Mouse (Mus musculus) heart, embryonic 12.5 days (tissue): ENCODE data around the gene Amph. TPM values are rescaled to one million over a fixed set of nuclear protein-coding genes. Genes with fewer than 3 reads are reported as not detected.
"Not testable (repeated sequence)": the region's sequence is repeated elsewhere in the genome, so short reads cannot be mapped to it uniquely, and the experiment has no call there.

Source experiments
- ATAC-seq: fragments of 200-750 bp; cut with Nextera tagmentation; 2 replicates; pipeline ENCODE4 v1.8.0; 2017; ENCODE audit warnings: moderate TSS enrichment, moderate library complexity; ENCODE audit not compliant: insufficient number of reproducible peaks, low FRiP score
- H3K27ac ChIP-seq: fragments of 300-500 bp; sonication (generic); 2 replicates; pipeline ENCODE4 v1.5.1; 2016; ENCODE audit warnings: mild to moderate bottlenecking, moderate library complexity; ENCODE audit not compliant: poor library complexity, severe bottlenecking
- H3K27me3 ChIP-seq: fragments of 300-500 bp; sonication (generic); replicated peaks from 2 replicates; pipeline ENCODE4 v1.6.1; 2016; ENCODE audit warnings: mild to moderate bottlenecking, moderate library complexity
- H3K36me3 ChIP-seq: fragments of 300-500 bp; sonication (generic); 2 replicates; pipeline ENCODE4 v1.6.1; 2016; ENCODE audit warnings: mild to moderate bottlenecking, moderate library complexity
- H3K4me1 ChIP-seq: fragments of 300-500 bp; sonication (generic); replicated peaks from 2 replicates; pipeline ENCODE4 v1.6.1; 2016; ENCODE audit warnings: mild to moderate bottlenecking
- H3K4me2 ChIP-seq: fragments of 300-500 bp; sonication (generic); 2 replicates; pipeline ENCODE4 v1.6.1; 2016; ENCODE audit warnings: mild to moderate bottlenecking, moderate library complexity
- H3K4me3 ChIP-seq: fragments of 300-500 bp; sonication (generic); 2 replicates; pipeline ENCODE4 v1.5.1; 2016; ENCODE audit warnings: mild to moderate bottlenecking
- H3K9ac ChIP-seq: fragments of 300-500 bp; sonication (generic); 2 replicates; pipeline ENCODE4 v1.6.1; 2016; ENCODE audit warnings: mild to moderate bottlenecking, moderate library complexity
- H3K9me3 ChIP-seq: fragments of 300-500 bp; sonication (generic); replicated peaks from 2 replicates; pipeline ENCODE4 v1.6.1; 2016; ENCODE audit warnings: mild to moderate bottlenecking, moderate library complexity
- WGBS: fragments of 180-500 bp; shearing (Covaris S2); methylation state at CpG from one replicate; pipeline ENCODE4 v1.1.7; 2016; 5-methylcytosine and 5-hydroxymethylcytosine counted together
- polyA plus RNA-seq: library from polyadenylated mRNA; unstranded; fragments of >200 nt; fragmentation: Nextera tagmentation; extraction: Ambion mirVana; gene quantifications from 2 replicates; pipeline ENCODE4 v1.2.1, GENCODE M21; 2016

Gene Amph
- polyA plus RNA-seq, 1 experiment from 2014 or later = 1.6 TPM

- no peaks in the 10 kb centered on the region for H3K4me1 ChIP-seq
- ATAC-seq = no peak
- H3K4me3 ChIP-seq = no peak overlapping the region
- H3K9me3 ChIP-seq = no peaks in the 10 kb centered on the region
- WGBS = 35% methylated on average over 5 of the region's 5 CpGs
- H3K27ac ChIP-seq = no peak overlapping the region
- H3K36me3 ChIP-seq = no peaks in the 10 kb centered on the region
- H3K4me2 ChIP-seq = no peak overlapping the region
- H3K9ac ChIP-seq = no peak overlapping the region
- H3K27me3 ChIP-seq = no peaks in the 10 kb centered on the region
Observed at GRCm38 (mm10) chr13:19106418-19106817, 158.4 kb downstream of the Amph start.

DNA sequence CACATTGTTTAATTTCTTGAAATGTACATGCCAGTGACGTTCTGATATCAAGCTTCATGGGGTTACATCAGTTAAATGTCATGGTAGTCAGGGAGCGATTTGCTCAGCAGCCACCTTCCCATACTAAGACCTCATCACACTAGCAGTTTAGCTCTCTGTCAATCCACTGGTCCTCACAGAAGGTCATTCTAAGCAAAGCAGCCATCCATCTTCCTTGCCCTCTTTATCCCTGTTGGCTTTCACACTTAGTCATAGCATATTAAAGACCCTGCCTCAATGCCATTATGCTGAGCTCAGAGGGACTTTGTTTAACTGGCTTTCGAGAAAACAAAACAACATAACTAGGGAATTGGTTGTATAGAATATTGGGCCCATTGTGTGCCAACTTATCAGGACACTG, 161.3 kb downstream of the Amph start:
- Histone ChIP-seq H3K9me3 (no peaks in the 10 kb centered on the region), H3K4me3 (no peak overlapping the region), H3K4me1 (no peaks in the 10 kb centered on the region), H3K9ac (no peak overlapping the region), H3K36me3 (no peaks in the 10 kb centered on the region), H3K27ac (no peak overlapping the region), H3K4me2 (no peak overlapping the region), H3K27me3 (no peaks in the 10 kb centered on the region)
- no peak for ATAC-seq
- WGBS = 61% methylated on average over 3 of the region's 3 CpGs

DNA sequence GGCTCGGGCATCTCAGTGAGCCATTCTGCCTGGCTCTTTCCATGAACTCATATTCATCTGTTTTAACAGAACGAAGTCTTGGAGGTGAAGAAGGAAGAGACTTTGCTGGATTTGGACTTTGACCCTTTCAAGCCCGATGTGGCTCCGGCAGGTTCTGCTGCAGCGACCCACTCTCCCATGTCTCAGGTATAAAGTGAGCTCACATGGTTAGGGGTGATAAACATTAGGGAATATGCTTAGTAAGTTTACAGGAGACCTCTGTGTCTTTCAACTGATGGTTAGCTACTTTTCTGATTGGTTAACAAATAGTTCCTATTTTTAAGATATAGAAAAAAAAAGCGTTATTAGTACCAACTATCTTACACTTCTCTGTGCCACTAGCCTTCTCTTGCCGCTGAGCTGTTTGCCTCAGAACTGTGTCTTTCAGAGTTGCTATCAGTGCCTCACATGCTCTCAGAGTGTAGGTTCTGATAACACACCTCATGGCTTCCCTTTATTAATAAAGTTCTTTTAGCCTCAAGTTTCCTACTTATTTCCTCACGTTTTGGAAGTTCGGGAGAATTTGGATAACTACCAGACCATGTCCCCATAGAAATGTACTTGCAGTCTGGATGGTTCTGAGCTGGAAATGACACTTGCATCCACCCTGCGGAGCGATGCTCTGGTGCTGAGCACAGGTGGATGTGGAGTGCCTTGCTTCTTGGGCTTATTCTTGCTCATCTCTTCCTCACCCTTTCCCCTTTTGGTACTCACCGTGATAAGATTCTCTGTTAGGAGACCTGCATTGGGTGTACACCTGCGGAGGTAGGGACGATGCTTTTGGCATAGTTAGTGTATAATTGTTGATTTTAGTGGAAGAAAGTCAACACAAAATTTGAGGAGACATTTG, 165.3 kb downstream of the Amph start:
- Histone ChIP-seq H3K36me3 (no peaks in the 10 kb centered on the region), H3K4me1 (no peaks in the 10 kb centered on the region), H3K9ac (no peak overlapping the region), H3K27ac (no peak overlapping the region), H3K4me2 (no peak overlapping the region), H3K27me3 (no peaks in the 10 kb centered on the region), H3K9me3 (no peaks in the 10 kb centered on the region), H3K4me3 (no peak overlapping the region)
- 79% methylated on average over 14 of the region's 14 CpGs for WGBS
- ATAC-seq = no peak

DNA sequence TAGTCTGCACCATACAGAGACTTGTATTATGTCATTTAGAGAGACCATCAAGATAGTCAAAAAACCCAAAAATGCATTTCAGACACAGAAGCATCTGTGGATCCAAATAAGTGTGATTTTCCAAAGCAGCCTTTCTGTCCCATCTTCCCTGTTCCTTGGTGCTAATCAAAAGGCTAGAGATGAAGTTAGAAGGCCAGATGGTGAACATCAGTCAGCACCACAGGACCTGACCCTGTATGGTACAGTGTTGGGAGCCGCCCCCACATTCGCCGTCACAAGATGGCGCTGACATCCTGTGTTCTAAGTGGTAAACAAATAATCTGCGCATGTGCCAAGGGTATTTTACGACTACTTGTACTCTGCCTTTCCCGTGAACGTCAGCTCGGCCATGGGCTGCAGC, 166.8 kb downstream of the Amph start:
- ATAC-seq, H3K9me3 ChIP-seq, H3K9ac ChIP-seq, H3K4me2 ChIP-seq, H3K36me3 ChIP-seq, H3K27me3 ChIP-seq, H3K4me1 ChIP-seq, H3K4me3 ChIP-seq, H3K27ac ChIP-seq: not testable (repeated sequence)
- WGBS = 87% methylated on average over 9 of the region's 9 CpGs

DNA sequence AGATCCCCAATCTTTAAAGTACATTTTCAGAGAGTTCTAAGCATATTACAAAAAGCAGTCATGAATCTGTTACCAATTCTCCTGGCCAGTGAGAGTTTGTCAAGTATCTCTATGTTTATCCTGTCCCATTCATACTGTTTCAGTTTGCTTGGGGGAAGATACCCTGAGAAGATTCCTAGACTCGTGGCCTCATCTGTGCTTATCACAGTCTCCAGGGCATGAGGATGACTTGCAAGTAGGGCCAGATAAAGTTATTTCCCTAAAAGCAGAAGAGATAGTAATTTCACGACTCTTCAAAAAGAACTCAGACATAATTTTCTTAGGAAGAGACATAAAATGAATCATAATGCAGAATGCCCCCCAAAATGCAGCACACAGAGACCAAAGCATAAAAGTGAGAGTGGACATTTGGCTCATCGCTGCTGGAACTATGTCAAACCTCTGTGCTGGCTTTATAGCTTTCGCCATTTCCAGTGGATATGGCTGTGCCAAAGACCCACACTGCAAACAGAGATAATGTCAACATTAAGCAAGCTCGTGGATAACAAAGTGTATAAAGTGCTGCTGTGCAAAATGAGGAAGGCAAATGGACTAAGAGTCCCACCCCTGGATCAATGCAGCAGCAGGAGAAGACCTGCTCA, 179.0 kb downstream of the Amph start:
- Histone ChIP-seq H3K27ac (no peak overlapping the region), H3K4me3 (no peak overlapping the region), H3K4me1 (no peaks in the 10 kb centered on the region), H3K27me3 (no peaks in the 10 kb centered on the region), H3K4me2 (no peak overlapping the region), H3K9ac (no peak overlapping the region), H3K36me3 (no peaks in the 10 kb centered on the region), H3K9me3 (no peaks in the 10 kb centered on the region)
- no peak for ATAC-seq
- WGBS = 54% methylated on average over 5 of the region's 5 CpGs

GRCm38 (mm10) chr13:19133833-19134232, 185.8 kb downstream of the Amph start:
- H3K4me1 ChIP-seq = no peaks in the 10 kb centered on the region
- H3K4me2 ChIP-seq = no peak overlapping the region
- H3K36me3 ChIP-seq = no peaks in the 10 kb centered on the region
- no peak for ATAC-seq
- WGBS = 31% methylated on average over 4 of the region's 4 CpGs
- H3K27ac ChIP-seq = no peak overlapping the region
- no peak overlapping the region for H3K4me3 ChIP-seq
- no peaks in the 10 kb centered on the region for H3K9me3 ChIP-seq
- no peak overlapping the region for H3K9ac ChIP-seq
- H3K27me3 ChIP-seq = no peaks in the 10 kb centered on the region

DNA sequence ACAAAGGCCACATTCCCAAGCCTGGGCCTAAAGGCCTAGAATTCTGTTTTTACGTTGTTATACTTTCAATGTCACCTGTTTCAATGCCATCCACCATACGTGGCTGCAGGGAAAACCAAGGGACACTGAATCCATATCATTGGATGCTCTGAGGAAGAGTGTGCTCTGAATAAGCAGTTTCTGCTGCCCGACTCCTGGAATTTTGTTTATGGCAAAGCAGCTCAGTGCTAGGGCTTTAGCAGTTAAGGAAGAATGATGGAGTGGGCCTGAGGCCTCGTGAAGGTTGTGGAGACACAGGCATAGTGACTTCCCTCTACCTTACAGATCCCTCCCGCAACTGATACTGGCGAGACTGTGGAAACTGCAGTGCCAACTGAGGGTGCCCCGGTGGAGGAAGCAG, 189.2 kb downstream of the Amph start:
- Histone ChIP-seq H3K4me2 (no peak overlapping the region), H3K9me3 (no peaks in the 10 kb centered on the region), H3K9ac (no peak overlapping the region), H3K27ac (no peak overlapping the region), H3K4me1 (peaks cover 8% of the 10 kb centered on the region; the same call in 1 of the 2 replicates), H3K36me3 (no peaks in the 10 kb centered on the region), H3K27me3 (no peaks in the 10 kb centered on the region), H3K4me3 (no peak overlapping the region)
- ATAC-seq = no peak
- WGBS = 61% methylated on average over 7 of the region's 7 CpGs

- ATAC-seq = no peak
- Histone ChIP-seq H3K36me3 (no peaks in the 10 kb centered on the region), H3K4me3 (no peak overlapping the region), H3K4me2 (no peak overlapping the region), H3K27me3 (no peaks in the 10 kb centered on the region), H3K9me3 (no peaks in the 10 kb centered on the region), H3K4me1 (peaks cover 8% of the 10 kb centered on the region; the same call in 1 of the 2 replicates), H3K27ac (no peak overlapping the region), H3K9ac (no peak overlapping the region)
- WGBS = 50% methylated on average over 5 of the region's 5 CpGs
Observed at GRCm38 (mm10) chr13:19137932-19138331, 189.9 kb downstream of the Amph start.

DNA sequence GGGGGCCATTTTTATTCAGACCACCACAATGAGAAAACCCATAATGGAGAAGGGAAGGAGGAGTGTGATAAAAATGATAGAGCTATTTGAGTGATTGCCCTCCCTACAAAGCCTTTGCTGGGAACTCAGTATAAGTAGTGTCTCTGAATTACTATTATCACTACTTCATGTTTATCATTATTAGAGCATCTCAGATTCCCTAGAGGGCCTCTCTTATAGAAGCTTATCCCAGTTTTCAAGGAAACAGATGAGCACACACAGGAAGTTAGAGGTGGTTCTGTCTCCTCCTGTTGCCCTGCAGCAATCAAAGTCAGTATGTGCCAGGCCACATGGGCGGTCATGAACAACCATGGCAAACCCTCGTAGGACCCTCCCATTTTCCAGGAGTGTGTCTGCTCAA, 190.5 kb downstream of the Amph start:
- Histone ChIP-seq H3K9me3 (no peaks in the 10 kb centered on the region), H3K27ac (no peak overlapping the region), H3K27me3 (no peaks in the 10 kb centered on the region), H3K36me3 (no peaks in the 10 kb centered on the region), H3K4me2 (no peak overlapping the region), H3K4me1 (peaks cover 8% of the 10 kb centered on the region; the same call in 1 of the 2 replicates), H3K4me3 (no peak overlapping the region), H3K9ac (no peak overlapping the region)
- no peak for ATAC-seq
- WGBS = 85% methylated on average over 2 of the region's 2 CpGs

GRCm38 (mm10) chr13:19139104-19139503, 191.1 kb downstream of the Amph start:
- Histone ChIP-seq H3K9me3 (no peaks in the 10 kb centered on the region), H3K27me3 (no peaks in the 10 kb centered on the region), H3K4me3 (no peak overlapping the region), H3K4me1 (peaks cover 8% of the 10 kb centered on the region; the same call in 1 of the 2 replicates), H3K36me3 (no peaks in the 10 kb centered on the region), H3K9ac (no peak overlapping the region), H3K27ac (no peak overlapping the region), H3K4me2 (no peak overlapping the region)
- WGBS = 76% methylated on average over 7 of the region's 7 CpGs
- no peak for ATAC-seq

GRCm38 (mm10) chr13:19139771-19140170, 191.8 kb downstream of the Amph start:
- 44% methylated on average over 1 of the region's 1 CpGs for WGBS

More at GRCm38 (mm10) chr13:19139771-19140170, 191.8 kb downstream of the Amph start:
- no peak overlapping the region for H3K9ac ChIP-seq
- H3K27ac ChIP-seq = no peak overlapping the region
- H3K4me3 ChIP-seq = no peak overlapping the region
- ATAC-seq = no peak
- no peaks in the 10 kb centered on the region for H3K36me3 ChIP-seq
- H3K4me2 ChIP-seq = no peak overlapping the region
- H3K9me3 ChIP-seq = no peaks in the 10 kb centered on the region
- H3K4me1 ChIP-seq = peaks cover 8% of the 10 kb centered on the region; the same call in 1 of the 2 replicates
- H3K27me3 ChIP-seq = no peaks in the 10 kb centered on the region
